Mouse (Mus musculus) embryonic facial prominence, embryonic 14.5 days (tissue): ENCODE data around the gene Cldn13. TPM values are rescaled to one million over a fixed set of nuclear protein-coding genes. Genes with fewer than 3 reads are reported as not detected.
"Not testable (repeated sequence)": the region's sequence is repeated elsewhere in the genome, so short reads cannot be mapped to it uniquely, and the experiment has no call there.

Source experiments
- ATAC-seq: fragments of 200-750 bp; cut with Nextera tagmentation; 2 replicates; pipeline ENCODE4 v1.8.0; 2017; ENCODE audit warnings: low read depth, moderate number of reproducible peaks, moderate TSS enrichment
- DNase-seq: peaks from one replicate; pipeline ENCODE4 v3.0.0-alpha.2; 2015; ENCODE audit warnings: low spot score
- H3K27ac ChIP-seq: fragments of 300-500 bp; sonication (generic); replicated peaks from 2 replicates; pipeline ENCODE4 v1.5.1; 2014; ENCODE audit warnings: low read depth, mild to moderate bottlenecking, low read length, moderate library complexity
- H3K27me3 ChIP-seq: fragments of 300-500 bp; sonication (generic); replicated peaks from 2 replicates; pipeline ENCODE4 v1.6.1; 2014; ENCODE audit warnings: low read length; ENCODE audit not compliant: control insufficient read depth, insufficient read depth
- H3K36me3 ChIP-seq: fragments of 300-500 bp; sonication (generic); 2 replicates; pipeline ENCODE4 v1.6.1; 2014; ENCODE audit warnings: low read length, mixed read lengths; ENCODE audit not compliant: control insufficient read depth, insufficient read depth
- H3K4me1 ChIP-seq: fragments of 300-500 bp; sonication (generic); 2 replicates; pipeline ENCODE4 v1.6.1; 2014; ENCODE audit warnings: antibody characterized with exemption, low read length; ENCODE audit not compliant: control insufficient read depth, insufficient read depth
- H3K4me2 ChIP-seq: fragments of 300-500 bp; sonication (generic); 2 replicates; pipeline ENCODE4 v1.6.1; 2014; ENCODE audit warnings: low read depth, mild to moderate bottlenecking, low read length, moderate library complexity, mixed read lengths
- H3K4me3 ChIP-seq: fragments of 300-500 bp; sonication (generic); 2 replicates; pipeline ENCODE4 v1.5.1; 2014; ENCODE audit warnings: low read depth, mild to moderate bottlenecking, low read length
- H3K9ac ChIP-seq: fragments of 300-500 bp; sonication (generic); 2 replicates; pipeline ENCODE4 v1.6.1; 2014; ENCODE audit warnings: low read depth, mild to moderate bottlenecking, low read length, moderate library complexity, mixed read lengths
- H3K9me3 ChIP-seq: fragments of 300-500 bp; sonication (generic); 2 replicates; pipeline ENCODE4 v1.6.1; 2016; ENCODE audit warnings: low read length; ENCODE audit not compliant: control insufficient read depth
- WGBS: fragments of 180-500 bp; shearing (Covaris S2); extraction: QIAGEN DNeasy Blood & Tissue Kit; methylation state at CpG from one replicate; pipeline ENCODE4 v1.1.7; 2014; 5-methylcytosine and 5-hydroxymethylcytosine counted together
- polyA plus RNA-seq: library from polyadenylated mRNA; unstranded; fragments of >200 nt; fragmentation: Nextera tagmentation; extraction: Ambion mirVana; gene quantifications from 2 replicates; pipeline ENCODE4 v1.2.1, GENCODE M21; 2014

The Cldn13 gene
- polyA plus RNA-seq, 1 experiment from 2014 or later = 0.15 TPM

- Histone ChIP-seq H3K4me3 (no peak overlapping the region), H3K27me3 (peaks cover 35% of the 10 kb centered on the region), H3K9me3 (no peaks in the 10 kb centered on the region), H3K9ac (no peak overlapping the region), H3K27ac (peak overlapping the region; percentile 5; the same call in 1 of the 2 replicates), H3K4me2 (peak overlapping the region; percentile 15; the same call in 1 of the 2 replicates), H3K36me3 (no peaks in the 10 kb centered on the region), H3K4me1 (peaks cover 8% of the 10 kb centered on the region; the same call in 1 of the 2 replicates)
- ATAC-seq (no peak), DNase-seq (no peak)
- WGBS = 49% methylated on average over 5 of the region's 5 CpGs
Observed at GRCm38 (mm10) chr5:134947420-134948084, 32.2 kb upstream of the Cldn13 start.

DNA sequence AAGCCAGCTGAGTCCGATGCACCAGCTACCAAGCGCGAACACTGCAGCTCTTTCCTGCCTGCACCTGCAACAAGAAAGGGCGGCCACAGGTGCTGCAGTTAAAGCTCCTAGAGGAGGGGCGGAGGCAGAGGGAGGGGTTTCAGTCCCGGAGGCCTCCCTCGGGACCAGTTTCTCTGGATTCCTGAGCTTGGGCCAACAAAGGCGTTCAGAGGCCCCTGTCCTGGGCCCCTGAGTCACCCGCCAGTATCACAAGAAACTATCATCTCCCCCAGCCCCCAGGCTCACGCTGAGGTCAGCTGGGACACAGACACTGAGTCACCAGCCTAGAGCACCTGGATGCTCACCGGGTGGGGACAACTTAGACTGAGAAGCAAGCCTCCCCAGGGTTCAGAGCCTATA is 31.5 kb upstream of the Cldn13 start, which contains the start of gene Cldn4:
Gene Cldn4, minus strand, starts transcription at position 78 of the 399 bp plus-strand sequence.
- Histone ChIP-seq H3K27me3 (peaks cover 35% of the 10 kb centered on the region), H3K4me2 (peak within 1 kb of the TSS; percentile 43), H3K27ac (peak within 1 kb of the TSS; percentile 63), H3K9me3 (no peaks in the 10 kb centered on the region), H3K9ac (peak within 1 kb of the TSS; percentile 58), H3K4me3 (peak within 1 kb of the TSS; percentile 38), H3K4me1 (peaks cover 8% of the 10 kb centered on the region; the same call in 1 of the 2 replicates), H3K36me3 (no peaks in the 10 kb centered on the region)
- peak; percentile 90 for DNase-seq
- peak; percentile 77 for ATAC-seq
- 8% methylated on average over 11 of the region's 11 CpGs for WGBS

- Histone ChIP-seq H3K4me1 (peaks cover 4% of the 10 kb centered on the region; the same call in 1 of the 2 replicates), H3K27me3 (peaks cover 35% of the 10 kb centered on the region), H3K9ac (peak overlapping the region; percentile 58), H3K27ac (peak overlapping the region; percentile 63), H3K36me3 (no peaks in the 10 kb centered on the region), H3K9me3 (no peaks in the 10 kb centered on the region), H3K4me3 (peak overlapping the region; percentile 38), H3K4me2 (peak overlapping the region; percentile 43)
- 16% methylated on average over 42 of the region's 43 CpGs for WGBS
- ATAC-seq (peak; percentile 14; the same call in 1 of the 2 replicates), DNase-seq (no peak)
Observed at GRCm38 (mm10) chr5:134946063-134946856, 30.9 kb upstream of the Cldn13 start.

DNA sequence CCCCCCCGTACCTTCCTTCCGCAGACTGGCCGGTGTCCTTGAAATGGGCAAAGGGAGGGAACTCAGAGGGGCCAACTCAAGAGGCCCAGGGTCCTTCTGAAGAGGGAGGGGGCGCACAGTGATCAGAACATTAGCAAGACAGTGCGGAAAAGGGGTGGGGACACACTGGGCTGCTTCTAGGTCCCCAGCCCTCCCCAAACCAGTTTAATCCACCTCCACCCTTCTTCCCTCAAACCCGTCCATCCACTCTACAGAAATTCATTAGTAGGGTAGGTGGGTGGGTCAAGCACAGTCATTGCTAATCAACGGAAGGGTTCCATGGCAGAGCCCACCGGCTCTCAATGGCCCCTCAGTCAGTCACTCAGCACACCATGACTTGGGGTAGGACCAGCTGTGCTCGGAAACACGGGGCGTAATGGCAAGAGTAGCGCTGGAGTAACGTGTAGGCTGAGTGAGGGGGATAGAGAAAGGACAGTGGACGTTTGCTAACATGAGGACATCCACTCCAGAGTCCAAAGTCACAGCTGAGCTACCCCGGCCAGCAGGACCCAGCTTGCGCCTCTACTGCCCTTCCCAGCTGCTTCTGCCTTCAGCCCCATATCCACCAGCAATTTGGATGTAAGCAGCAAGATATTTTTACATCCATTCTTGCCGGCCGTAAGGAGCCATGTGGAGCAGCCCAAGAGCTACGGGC is 30.1 kb upstream of the Cldn13 start:
- H3K4me2 ChIP-seq = peak overlapping the region; percentile 43
- DNase-seq = no peak
- peaks cover 3% of the 10 kb centered on the region; the same call in 1 of the 2 replicates for H3K4me1 ChIP-seq
- peak overlapping the region; percentile 38 for H3K4me3 ChIP-seq
- H3K9ac ChIP-seq = peak overlapping the region; percentile 58
- no peak for ATAC-seq
- no peaks in the 10 kb centered on the region for H3K9me3 ChIP-seq
- no peaks in the 10 kb centered on the region for H3K36me3 ChIP-seq
- peak overlapping the region; percentile 39; the same call in 1 of the 2 replicates for H3K27ac ChIP-seq
- 46% methylated on average over 16 of the region's 19 CpGs for WGBS
- peaks cover 35% of the 10 kb centered on the region for H3K27me3 ChIP-seq

DNA sequence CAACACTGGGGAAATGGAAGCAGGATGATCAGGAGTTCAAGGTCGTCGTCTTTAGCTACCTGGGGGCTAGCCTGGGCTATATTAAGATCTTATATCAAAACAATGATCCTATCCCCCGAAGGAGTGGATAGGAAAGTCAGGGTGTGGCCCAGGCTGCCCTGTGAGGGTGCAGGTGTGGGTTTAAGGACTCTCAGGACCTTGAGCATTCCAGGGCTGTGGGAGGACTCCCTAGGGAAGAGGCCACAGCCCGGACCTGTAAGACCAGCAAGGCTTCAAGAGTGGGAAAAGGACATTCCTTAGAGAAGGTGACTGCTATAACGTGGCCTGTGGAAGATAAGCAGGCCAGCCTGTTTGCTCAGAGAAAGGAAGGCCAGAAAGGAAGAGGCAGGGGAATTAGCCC is 28.9 kb upstream of the Cldn13 start:
- Histone ChIP-seq H3K9me3 (no peaks in the 10 kb centered on the region), H3K27me3 (peaks cover 35% of the 10 kb centered on the region), H3K4me2 (peak overlapping the region; percentile 43; the same call in 1 of the 2 replicates), H3K27ac (no peak overlapping the region), H3K4me1 (peaks cover 3% of the 10 kb centered on the region; the same call in 1 of the 2 replicates), H3K4me3 (no peak overlapping the region), H3K9ac (no peak overlapping the region), H3K36me3 (no peaks in the 10 kb centered on the region)
- ATAC-seq = no peak
- WGBS = 67% methylated on average over 5 of the region's 5 CpGs
- DNase-seq = no peak

DNA sequence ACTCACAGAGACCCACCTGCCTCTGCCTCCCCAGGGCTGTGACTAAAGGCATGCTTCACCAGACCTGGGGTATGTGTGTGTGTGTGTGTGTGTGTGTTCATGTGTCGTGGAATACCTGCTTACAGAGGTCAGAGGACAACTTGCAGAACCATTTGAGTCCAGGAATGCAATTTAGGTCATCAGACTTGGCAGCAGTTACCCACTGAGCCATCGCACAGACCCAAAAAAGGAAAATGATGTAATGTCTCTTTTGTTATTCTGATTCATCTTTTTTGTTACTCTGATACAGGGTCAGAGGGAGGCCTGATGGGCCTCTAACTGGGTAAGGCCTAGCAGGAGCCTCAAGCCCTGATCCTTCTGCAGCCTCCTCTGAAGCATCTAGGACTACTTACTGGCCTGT is 27.4 kb upstream of the Cldn13 start:
- H3K4me2 ChIP-seq = no peak overlapping the region
- no peak overlapping the region for H3K4me3 ChIP-seq
- H3K27ac ChIP-seq = no peak overlapping the region
- DNase-seq (no peak), ATAC-seq (no peak)
- no peaks in the 10 kb centered on the region for H3K9me3 ChIP-seq
- 66% methylated on average over 2 of the region's 2 CpGs for WGBS
- peaks cover 35% of the 10 kb centered on the region for H3K27me3 ChIP-seq
- peaks cover 3% of the 10 kb centered on the region; the same call in 1 of the 2 replicates for H3K4me1 ChIP-seq
- H3K9ac ChIP-seq = no peak overlapping the region
- H3K36me3 ChIP-seq = no peaks in the 10 kb centered on the region

DNA sequence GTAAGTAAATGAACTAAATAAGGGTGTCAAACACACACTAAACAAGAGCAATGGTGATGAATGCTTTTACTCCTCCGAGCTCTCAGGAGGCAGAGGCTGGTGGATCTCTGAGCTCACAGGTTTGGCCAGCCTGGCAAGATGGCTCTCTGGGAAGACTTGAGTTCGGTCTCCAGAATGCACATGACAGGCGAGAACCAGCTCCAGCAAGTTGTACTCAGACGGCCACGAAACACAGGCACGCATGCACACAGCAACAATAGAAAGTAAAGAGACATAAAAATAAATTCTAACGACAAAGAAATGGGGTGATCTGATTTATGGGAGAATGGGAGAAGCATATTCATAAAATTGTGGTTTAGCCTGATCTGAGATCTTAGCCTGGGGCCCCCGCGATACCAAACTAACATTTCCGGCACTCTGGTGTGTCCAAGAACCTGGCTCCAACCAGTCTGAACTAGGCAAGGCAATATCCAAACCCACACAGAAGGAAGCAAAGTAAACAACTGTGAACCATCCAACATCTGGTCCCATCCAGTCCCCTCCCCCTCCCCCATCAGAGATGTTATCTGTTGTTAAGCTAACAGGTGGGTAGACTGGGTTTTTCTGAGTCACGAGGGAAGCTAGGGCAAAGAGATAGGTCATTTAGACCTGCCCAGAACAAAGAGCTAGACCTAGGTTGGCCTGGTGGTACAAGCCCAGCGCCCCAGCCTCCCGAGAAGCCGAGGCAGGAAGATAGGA is 26.3 kb upstream of the Cldn13 start:
- Histone ChIP-seq H3K4me2 (no peak overlapping the region), H3K27me3 (peaks cover 24% of the 10 kb centered on the region), H3K9ac (no peak overlapping the region), H3K4me3 (no peak overlapping the region), H3K27ac (no peak overlapping the region), H3K9me3 (no peaks in the 10 kb centered on the region), H3K36me3 (no peaks in the 10 kb centered on the region), H3K4me1 (no peaks in the 10 kb centered on the region)
- no peak for DNase-seq
- WGBS = 68% methylated on average over 14 of the region's 14 CpGs
- ATAC-seq = no peak

GRCm38 (mm10) chr5:134939554-134939953 is 24.2 kb upstream of the Cldn13 start:
- WGBS = no CpG with 5 or more reads among the region's 7 CpGs
- H3K4me3 ChIP-seq, H3K9me3 ChIP-seq, H3K4me1 ChIP-seq, H3K36me3 ChIP-seq, DNase-seq, H3K27me3 ChIP-seq, H3K9ac ChIP-seq, ATAC-seq, H3K4me2 ChIP-seq, H3K27ac ChIP-seq: not testable (repeated sequence)
